Mouse (Mus musculus): ENCODE results near the gene Hrh1.

DNA sequence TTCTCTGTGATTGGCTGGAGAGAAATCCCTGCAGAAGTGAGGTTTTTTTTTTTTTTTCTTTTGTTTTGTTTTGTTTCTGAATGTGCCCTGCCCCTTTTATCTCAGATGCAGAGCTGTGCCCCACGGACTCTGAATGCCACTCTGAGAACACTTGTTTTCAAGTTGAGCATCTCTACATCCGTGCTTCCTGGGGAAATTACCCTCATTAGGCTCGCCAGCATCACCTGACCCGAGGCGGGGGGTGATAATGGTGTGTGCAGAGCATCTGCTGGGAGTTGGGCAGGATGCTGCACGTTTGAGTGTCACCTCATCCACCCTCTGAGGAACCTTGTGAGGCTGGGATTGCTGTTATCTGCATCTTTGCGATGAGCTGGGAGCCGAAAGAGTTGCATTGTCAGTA is 14.2 kb downstream of the Hrh1 start:
- TF ChIP-seq CEBPB (IDR thresholded peaks at IDR 0.05; ENCODE audit: low read depth), result no peak
- no peak for TF ChIP-seq MYOG (IDR thresholded peaks at IDR 0.05; ENCODE audit: control insufficient read depth, extremely low read depth, insufficient read length)
- no peak for TF ChIP-seq USF1 (IDR thresholded peaks at IDR 0.05; ENCODE audit: low read depth)
- no peak for TF ChIP-seq FOSL1 (IDR thresholded peaks at IDR 0.05; ENCODE audit: insufficient read depth, low read length, poor library complexity, severe bottlenecking)
- no peak for TF ChIP-seq CTCF (IDR thresholded peaks at IDR 0.05; ENCODE audit: control insufficient read depth, insufficient read depth, insufficient read length)
- TF ChIP-seq MAX (IDR thresholded peaks at IDR 0.05), result no peak

All from C2C12 (cell line).